Mouse (Mus musculus) liver, postnatal 0 days (tissue): Measurements from ENCODE around the gene Drg2. TPM values are rescaled to one million over a fixed set of nuclear protein-coding genes. Genes with fewer than 3 reads are reported as not detected.

Experiments
- ATAC-seq: fragments of 200-750 bp; cut with Nextera tagmentation; 2 replicates; pipeline ENCODE4 v1.8.0; 2017; ENCODE audit warnings: mild to moderate bottlenecking, moderate library complexity
- DNase-seq: peaks from one replicate; pipeline ENCODE4 v3.0.0-alpha.2; 2016
- H3K27ac ChIP-seq: fragments of 300-500 bp; sonication (generic); 2 replicates; pipeline ENCODE4 v1.5.1; 2014; ENCODE audit warnings: antibody characterized with exemption, moderate library complexity, mild to moderate bottlenecking, low read depth
- H3K27me3 ChIP-seq: fragments of 300-500 bp; sonication (generic); 2 replicates; pipeline ENCODE4 v1.6.1; 2014; ENCODE audit warnings: low read length, control low read depth, mixed read lengths; ENCODE audit not compliant: insufficient read depth
- H3K36me3 ChIP-seq: fragments of 300-500 bp; sonication (generic); replicated peaks from 2 replicates; pipeline ENCODE4 v1.6.1; 2014; ENCODE audit warnings: mild to moderate bottlenecking, control low read depth, low read length, moderate library complexity, mixed read lengths; ENCODE audit not compliant: insufficient read depth
- H3K4me1 ChIP-seq: fragments of 300-500 bp; sonication (generic); 2 replicates; pipeline ENCODE4 v1.6.1; 2014; ENCODE audit warnings: antibody characterized with exemption, mild to moderate bottlenecking, control low read depth; ENCODE audit not compliant: insufficient read depth
- H3K4me2 ChIP-seq: fragments of 300-500 bp; sonication (generic); 2 replicates; pipeline ENCODE4 v1.6.1; 2014; ENCODE audit warnings: low read depth, mild to moderate bottlenecking, low read length, moderate library complexity, mixed read lengths
- H3K4me3 ChIP-seq: fragments of 300-500 bp; sonication (generic); 2 replicates; pipeline ENCODE4 v1.5.1; 2014; ENCODE audit warnings: low read depth, low read length
- H3K9ac ChIP-seq: fragments of 300-500 bp; sonication (generic); replicated peaks from 2 replicates; pipeline ENCODE4 v1.6.1; 2014; ENCODE audit warnings: mild to moderate bottlenecking, moderate library complexity
- H3K9me3 ChIP-seq: fragments of 300-500 bp; sonication (generic); 2 replicates; pipeline ENCODE4 v1.6.1; 2016; ENCODE audit warnings: mild to moderate bottlenecking, control low read depth, low read length, mixed read lengths
- CTCF ChIP-seq: sonication (generic); IDR thresholded peaks from 2 replicates; pipeline ENCODE4 v1.5.1; 2016; ENCODE audit warnings: antibody characterized with exemption, low read depth
- EP300 ChIP-seq: IDR thresholded peaks from 2 replicates; pipeline ENCODE4 v1.6.1; 2016; ENCODE audit warnings: antibody characterized with exemption, low read depth, mild to moderate bottlenecking
- WGBS: fragments of 180-500 bp; shearing (Covaris S2); extraction: QIAGEN DNeasy Blood & Tissue Kit; methylation state at CpG from one replicate; pipeline ENCODE4 v1.1.7; 2014; ENCODE audit not compliant: insufficient replicate concordance; 5-methylcytosine and 5-hydroxymethylcytosine counted together
- polyA plus RNA-seq: library from polyadenylated mRNA; unstranded; fragments of >200 nt; fragmentation: Nextera tagmentation; extraction: Ambion mirVana; gene quantifications from 2 replicates; pipeline ENCODE4 v1.2.1, GENCODE M21; 2015

The Drg2 gene
- polyA plus RNA-seq, 1 experiment from 2014 or later: 25.1 TPM

DNA sequence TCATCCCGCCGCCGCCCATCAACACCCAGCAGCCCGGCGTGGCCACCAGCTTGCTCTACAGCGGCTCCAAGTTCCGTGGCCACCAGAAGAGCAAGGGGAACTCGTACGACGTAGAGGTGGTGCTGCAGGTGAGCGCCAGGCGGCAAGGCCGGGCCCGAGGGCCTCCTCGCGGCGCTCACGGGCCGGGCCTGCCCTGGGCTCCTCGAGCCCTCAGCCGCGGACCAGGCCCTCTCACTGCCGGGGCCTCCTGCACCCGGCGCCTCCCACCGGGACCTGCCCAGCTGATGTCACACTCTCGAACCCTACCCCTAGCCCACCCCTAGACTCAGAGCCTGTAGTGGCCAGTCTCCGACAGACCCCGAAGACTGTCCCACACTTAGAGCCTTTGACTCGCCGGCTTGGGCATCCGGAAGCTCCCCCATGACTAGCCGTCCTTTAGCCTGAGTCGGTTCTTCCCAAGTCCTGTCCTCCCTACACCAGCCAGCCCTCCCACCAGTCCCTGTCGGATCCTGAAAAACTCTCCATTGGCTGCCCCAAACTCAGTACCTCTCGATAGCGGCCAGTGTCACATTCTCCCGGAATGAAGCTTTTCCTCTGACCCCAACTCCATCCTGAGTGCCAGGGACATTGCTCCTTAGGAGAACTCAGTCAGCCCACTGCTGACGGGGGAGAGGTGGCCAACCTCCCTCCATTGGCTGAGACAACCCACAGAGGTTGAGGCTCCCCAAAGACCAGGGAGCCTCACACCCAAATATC, 36.5 kb upstream of the Drg2 start, which contains the start of gene Atpaf2:
Gene Atpaf2 (minus strand): TSS at position 741 of the 756 bp plus-strand sequence.
- peaks cover 26% of the 10 kb centered on the region for H3K4me1 ChIP-seq
- H3K4me3 ChIP-seq: peak within 1 kb of the TSS; percentile 95
- peak within 1 kb of the TSS; percentile 89 for H3K27ac ChIP-seq
- TF ChIP-seq CTCF: 0 out of 2 replicates have a peak, but pooled peaks have one; percentile 6
- TF ChIP-seq EP300: no peak
- no peaks in the 10 kb centered on the region for H3K36me3 ChIP-seq
- peak within 1 kb of the TSS; percentile 95 for H3K4me2 ChIP-seq
- 2% methylated on average over 33 of the region's 39 CpGs for WGBS
- peak; percentile 20 for ATAC-seq
- H3K27me3 ChIP-seq: no peaks in the 10 kb centered on the region
- peak; percentile 28 for DNase-seq
- no peaks in the 10 kb centered on the region for H3K9me3 ChIP-seq
- H3K9ac ChIP-seq: peak within 1 kb of the TSS; percentile 87

DNA sequence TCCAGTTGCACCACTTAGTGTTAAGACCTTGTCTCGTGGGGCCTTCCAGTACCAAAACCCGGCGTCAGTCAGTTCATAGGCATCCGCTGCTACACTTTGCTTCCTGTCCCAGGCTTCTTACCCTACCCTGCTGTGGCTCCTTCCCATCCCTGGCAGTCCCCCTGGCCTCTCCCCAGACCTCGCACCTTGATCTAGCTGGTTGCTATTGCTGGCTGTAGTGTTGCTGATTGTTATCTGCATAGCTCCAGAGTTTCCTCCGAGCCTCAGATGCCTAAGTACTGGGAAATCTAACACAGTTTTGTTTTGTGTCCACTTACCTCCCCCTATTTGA, 36.0 kb upstream of the Drg2 start:
- ATAC-seq (no peak), DNase-seq (no peak)
- Histone ChIP-seq H3K27me3 (no peaks in the 10 kb centered on the region), H3K4me1 (peaks cover 26% of the 10 kb centered on the region), H3K27ac (peak overlapping the region; percentile 89; the same call in 1 of the 2 replicates), H3K4me3 (peak overlapping the region; percentile 95), H3K9ac (peak overlapping the region; percentile 87), H3K4me2 (peak overlapping the region; percentile 95), H3K9me3 (no peaks in the 10 kb centered on the region), H3K36me3 (no peaks in the 10 kb centered on the region)
- 10% methylated on average over 6 of the region's 6 CpGs for WGBS
- no peak for TF ChIP-seq CTCF
- TF ChIP-seq EP300: no peak

DNA sequence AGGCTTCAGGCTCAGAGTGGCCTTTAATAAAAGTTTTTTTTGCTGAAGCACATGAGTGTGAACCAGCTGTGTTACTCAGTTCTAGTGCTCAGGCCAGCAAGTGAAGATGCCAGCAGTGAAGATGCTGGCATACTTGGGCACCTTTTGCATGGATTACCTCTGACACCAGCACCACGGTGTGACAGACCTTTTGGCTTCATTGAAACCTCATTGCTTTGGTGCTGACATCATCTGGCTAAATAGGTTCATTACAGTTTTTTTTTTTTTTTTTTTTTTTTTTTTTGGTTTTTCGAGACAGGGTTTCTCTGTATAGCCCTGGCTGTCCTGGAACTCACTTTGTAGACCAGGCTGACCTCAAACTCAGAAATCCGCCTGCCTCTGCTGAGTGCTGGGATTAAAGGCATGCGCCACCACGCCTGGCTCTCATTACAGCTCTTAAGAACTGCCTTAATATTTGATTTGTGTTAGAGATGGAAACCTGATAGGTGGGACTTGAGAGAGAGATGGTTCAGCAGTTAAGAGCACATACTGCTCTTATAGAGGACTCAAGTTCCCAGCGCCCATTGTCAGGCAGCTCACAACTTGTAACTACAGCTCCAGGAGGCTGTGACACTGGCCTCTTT, 32.2 kb upstream of the Drg2 start:
- Histone ChIP-seq H3K36me3 (no peaks in the 10 kb centered on the region), H3K27ac (no peak overlapping the region), H3K4me3 (no peak overlapping the region), H3K4me2 (no peak overlapping the region), H3K4me1 (peaks cover 15% of the 10 kb centered on the region), H3K27me3 (no peaks in the 10 kb centered on the region), H3K9me3 (no peaks in the 10 kb centered on the region), H3K9ac (no peak overlapping the region)
- ATAC-seq (no peak), DNase-seq (no peak)
- 73% methylated on average over 5 of the region's 6 CpGs for WGBS
- TF ChIP-seq CTCF (peak; percentile 39; the same call in 1 of the 2 replicates), EP300 (no peak)

DNA sequence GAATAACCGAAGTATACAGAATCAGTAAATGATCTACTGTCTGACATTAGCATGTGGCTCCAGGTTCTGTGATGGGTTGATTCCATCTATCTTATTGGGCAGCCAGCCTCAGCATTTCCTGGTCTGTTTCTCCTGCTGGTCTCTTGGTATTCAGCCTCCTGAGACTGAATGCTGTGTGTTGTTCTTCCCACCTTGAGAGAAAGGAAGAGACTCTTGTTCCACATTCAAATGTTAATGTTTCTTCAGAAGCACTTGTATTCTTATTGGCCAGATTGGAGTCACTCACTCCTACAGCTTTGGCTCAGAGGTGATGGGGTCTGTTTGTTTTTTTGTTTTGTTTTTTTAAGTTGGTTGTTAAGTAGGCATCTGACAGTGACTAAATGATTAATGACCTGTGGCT, 31.4 kb upstream of the Drg2 start:
- H3K4me2 ChIP-seq: no peak overlapping the region
- no peak for DNase-seq
- no peak overlapping the region for H3K27ac ChIP-seq
- peaks cover 13% of the 10 kb centered on the region for H3K4me1 ChIP-seq
- no peak overlapping the region for H3K9ac ChIP-seq
- H3K36me3 ChIP-seq: no peaks in the 10 kb centered on the region
- no peak for ATAC-seq
- WGBS: 73% methylated on average over 1 of the region's 1 CpGs
- TF ChIP-seq CTCF: no peak
- H3K4me3 ChIP-seq: no peak overlapping the region
- no peaks in the 10 kb centered on the region for H3K27me3 ChIP-seq
- no peaks in the 10 kb centered on the region for H3K9me3 ChIP-seq

DNA sequence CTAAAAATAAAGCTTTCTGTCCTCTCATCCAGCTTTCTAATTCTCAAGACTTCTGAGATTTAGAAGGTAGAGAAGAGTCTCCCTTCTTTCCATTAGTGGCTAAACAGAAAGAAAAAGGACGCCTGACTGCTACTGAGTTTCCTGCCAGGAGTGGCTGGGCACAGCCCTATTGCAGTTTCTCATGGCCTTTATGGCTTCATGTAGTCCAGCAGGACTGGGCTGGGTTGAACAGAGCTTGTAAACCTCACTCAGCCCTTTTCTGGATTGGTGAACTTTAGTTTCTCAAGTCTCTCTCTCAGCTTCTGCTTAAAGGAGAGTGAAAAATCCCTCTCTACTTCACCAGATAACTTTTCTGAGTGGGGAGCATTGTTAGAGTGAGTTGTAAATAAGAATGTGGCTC, 28.0 kb upstream of the Drg2 start:
- ATAC-seq (no peak), DNase-seq (no peak)
- Histone ChIP-seq H3K36me3 (0 out of 2 replicates have a peak, but pooled peaks cover 8% of the 10 kb centered on the region), H3K4me2 (no peak overlapping the region), H3K27ac (no peak overlapping the region), H3K9ac (no peak overlapping the region), H3K9me3 (no peaks in the 10 kb centered on the region), H3K27me3 (no peaks in the 10 kb centered on the region), H3K4me1 (no peaks in the 10 kb centered on the region), H3K4me3 (no peak overlapping the region)
- 73% methylated on average over 1 of the region's 1 CpGs for whole genome bisulfite sequencing
- TF ChIP-seq CTCF: no peak
- no peak for TF ChIP-seq EP300

DNA sequence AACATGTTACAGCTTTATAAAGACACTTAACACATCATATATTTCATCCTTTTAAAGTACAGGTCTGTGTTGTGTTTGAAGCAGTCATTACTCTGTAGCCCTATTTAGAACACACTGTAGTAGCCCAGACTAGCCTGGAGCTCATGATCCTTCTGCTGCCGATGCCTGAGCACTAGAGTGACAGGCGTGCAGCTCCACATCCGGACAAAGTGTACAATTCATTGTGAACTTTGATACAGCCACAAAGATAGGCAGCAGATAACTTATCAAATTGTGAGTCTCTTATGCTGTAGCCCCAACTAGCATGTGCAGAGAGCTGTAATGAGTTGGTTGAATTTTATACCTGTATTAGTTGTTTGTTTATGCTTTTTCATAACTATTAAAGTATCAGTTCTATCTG, 26.8 kb upstream of the Drg2 start:
- 65% methylated on average over 3 of the region's 3 CpGs for WGBS

More for the DNA sequence above, 26.8 kb upstream of the Drg2 start:
- Histone ChIP-seq H3K4me1 (no peaks in the 10 kb centered on the region), H3K27ac (no peak overlapping the region), H3K9ac (no peak overlapping the region), H3K27me3 (no peaks in the 10 kb centered on the region), H3K4me2 (no peak overlapping the region), H3K9me3 (no peaks in the 10 kb centered on the region), H3K36me3 (peaks cover 14% of the 10 kb centered on the region; the same call in 1 of the 2 replicates), H3K4me3 (no peak overlapping the region)
- TF ChIP-seq CTCF (no peak), EP300 (no peak)
- no peak for DNase-seq
- no peak for ATAC-seq
